Mouse (Mus musculus) embryonic stem cell, embryonic (primary cell): ENCODE results near the gene Bcl6.

Experiments used
- CTCF ChIA-PET, 4 experiments: fragments of 300-600 bp in 2 of 4; fragments of 350-600 bp in 2 of 4; sonication (Branson Sonifier 250); formaldehyde crosslinking; loops; one replicate each; lab custom pipeline; 2022; ENCODE audit warnings: inconsistent platforms in 2 of 4; lab: Charles Lee
- POLR2A ChIA-PET, 4 experiments: fragments of 300-600 bp in 2 of 4; fragments of 350-600 bp in 2 of 4; sonication (Branson Sonifier 250); formaldehyde crosslinking; loops; one replicate each; lab custom pipeline; 2022; ENCODE audit warnings: antibody characterized with exemption in 4 of 4, inconsistent platforms in 1 of 4; lab: Charles Lee

Bcl6 gene

DNA sequence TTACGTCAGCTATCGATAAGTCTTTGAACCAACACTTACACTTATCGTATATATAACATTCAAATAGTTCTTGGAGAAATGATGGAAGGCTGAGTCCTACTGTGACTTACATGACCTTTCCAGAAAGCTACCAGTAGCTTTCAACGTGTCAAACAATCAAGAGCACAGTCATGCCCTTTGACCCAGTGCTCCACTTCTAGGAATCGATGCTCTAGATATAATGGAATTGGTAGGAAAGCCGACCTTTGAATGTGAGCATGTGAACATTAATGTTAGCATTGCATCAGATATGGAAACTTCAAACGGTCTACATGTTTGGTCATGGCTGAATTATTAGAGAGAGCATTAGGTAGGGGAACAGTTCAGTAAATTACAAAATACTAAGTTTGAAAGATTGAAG is 7.7 kb upstream of the Bcl6 start:
- CTCF ChIA-PET: interaction anchor here in 1 of 4 experiments (1.4 kb wide), 1 partner anchor 14 kb away, joined by 4 read pairs; no protein-coding TSS in a partner anchor
- POLR2A ChIA-PET: interaction anchor here (0.5 to 2.2 kb wide), 5 partner anchors 8 to 149 kb away, joined by 3 to 4 read pairs (median 3); partner anchors contain the start of genes Bcl6 (in 1 of the 4) and Gm37419 (in 1 of the 4)

GRCm38 (mm10) chr16:23993351-23994321 is 5.0 kb upstream of the Bcl6 start:
- ChIA-PET CTCF (interaction anchor here in 3 of 4 experiments (0.7 to 2.4 kb wide), 5 partner anchors 11 to 270 kb away, joined by 3 to 11 read pairs (median 10); no protein-coding TSS in a partner anchor), POLR2A (interaction anchor here in 2 of 4 experiments (0.6 to 0.7 kb wide), 3 partner anchors 11 to 695 kb away, joined by 4 to 8 read pairs (median 7); no protein-coding TSS in a partner anchor)

GRCm38 (mm10) chr16:23991846-23992580 is 3.4 kb upstream of the Bcl6 start:
- CTCF ChIA-PET: interaction anchor here in 3 of 4 experiments (0.6 to 2.4 kb wide), 7 partner anchors 9 to 1067 kb away, joined by 3 to 13 read pairs (median 5); no protein-coding TSS in a partner anchor

DNA sequence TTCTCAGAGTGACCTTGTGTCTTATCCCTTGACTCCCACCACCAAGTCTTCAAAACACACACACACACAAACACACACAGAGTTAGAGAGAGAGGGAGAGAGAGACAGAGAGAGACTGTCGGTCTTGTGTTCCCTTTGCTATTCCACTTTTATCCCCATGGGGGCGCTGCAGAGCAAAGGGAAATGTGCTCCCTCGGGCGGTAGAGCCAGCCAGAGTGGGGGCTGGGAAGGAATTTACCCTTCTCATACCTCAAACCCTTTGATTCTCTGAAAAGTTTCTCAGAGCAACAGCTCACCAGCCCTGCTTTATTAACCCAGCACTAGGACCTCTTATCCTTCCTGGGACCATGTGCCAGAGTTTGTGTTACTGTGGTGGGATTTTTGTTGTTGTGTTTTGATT is 2.5 kb upstream of the Bcl6 start:
- CTCF ChIA-PET: interaction anchor here in 3 of 4 experiments (0.7 to 2.4 kb wide), 5 partner anchors 8 to 1068 kb away, joined by 5 to 13 read pairs (median 10); no protein-coding TSS in a partner anchor
- POLR2A ChIA-PET: interaction anchor here in 3 of 4 experiments (0.6 to 2.0 kb wide), 6 partner anchors 8 to 1073 kb away, joined by 3 to 9 read pairs (median 4); no protein-coding TSS in a partner anchor

More at GRCm38 (mm10) chr16:23991846-23992580, 3.4 kb upstream of the Bcl6 start:
- POLR2A ChIA-PET: interaction anchor here in 2 of 4 experiments (0.7 to 2.0 kb wide), 5 partner anchors 9 to 1072 kb away, joined by 3 to 9 read pairs (median 4); no protein-coding TSS in a partner anchor

DNA sequence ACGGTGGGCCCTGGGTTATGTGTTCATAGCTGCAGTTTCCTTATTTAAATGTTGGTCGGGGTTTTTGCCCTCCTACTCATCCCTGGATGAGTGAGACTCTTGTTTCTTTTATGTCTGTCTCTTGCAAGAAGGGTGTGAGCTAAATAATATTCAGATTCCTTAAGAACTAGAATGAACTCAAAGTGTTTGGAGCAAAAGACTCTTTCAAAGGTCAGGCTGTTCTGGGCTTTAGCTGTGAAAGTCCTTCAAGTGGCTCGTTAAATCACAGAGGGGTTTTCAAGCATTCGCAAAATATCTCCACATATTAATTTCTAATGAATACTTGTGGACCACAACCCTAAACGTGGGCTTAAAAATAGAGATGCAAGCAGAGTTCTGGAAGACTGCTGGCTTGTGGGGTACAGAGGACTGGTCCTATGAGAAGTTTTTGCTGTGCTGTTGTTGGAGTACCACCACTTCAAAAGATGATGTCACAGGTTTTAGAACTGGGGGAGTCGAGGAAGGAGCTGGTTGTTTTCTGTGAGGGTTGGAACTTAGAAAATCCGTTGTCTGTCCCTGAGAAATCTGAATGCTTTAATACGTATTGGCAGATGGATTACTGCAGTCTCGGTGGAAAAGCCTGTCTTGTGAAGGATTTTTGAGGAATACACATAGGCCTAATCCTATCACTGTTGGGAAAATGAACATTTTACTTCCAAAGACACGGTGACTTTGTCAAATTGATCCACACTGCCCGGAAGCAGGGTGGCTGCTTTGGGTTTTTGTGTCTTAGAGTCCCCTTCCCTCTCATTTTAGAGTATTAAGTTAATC is 1.7 kb upstream of the Bcl6 start:
- ChIA-PET CTCF (interaction anchor here in 2 of 4 experiments (2.0 to 2.4 kb wide), 2 partner anchors 7 to 8 kb away, joined by 10 to 13 read pairs; no protein-coding TSS in a partner anchor), POLR2A (interaction anchor here in 3 of 4 experiments (0.6 to 11.1 kb wide), 7 partner anchors 7 to 1072 kb away, joined by 3 to 116 read pairs (median 6); no protein-coding TSS in a partner anchor)

DNA sequence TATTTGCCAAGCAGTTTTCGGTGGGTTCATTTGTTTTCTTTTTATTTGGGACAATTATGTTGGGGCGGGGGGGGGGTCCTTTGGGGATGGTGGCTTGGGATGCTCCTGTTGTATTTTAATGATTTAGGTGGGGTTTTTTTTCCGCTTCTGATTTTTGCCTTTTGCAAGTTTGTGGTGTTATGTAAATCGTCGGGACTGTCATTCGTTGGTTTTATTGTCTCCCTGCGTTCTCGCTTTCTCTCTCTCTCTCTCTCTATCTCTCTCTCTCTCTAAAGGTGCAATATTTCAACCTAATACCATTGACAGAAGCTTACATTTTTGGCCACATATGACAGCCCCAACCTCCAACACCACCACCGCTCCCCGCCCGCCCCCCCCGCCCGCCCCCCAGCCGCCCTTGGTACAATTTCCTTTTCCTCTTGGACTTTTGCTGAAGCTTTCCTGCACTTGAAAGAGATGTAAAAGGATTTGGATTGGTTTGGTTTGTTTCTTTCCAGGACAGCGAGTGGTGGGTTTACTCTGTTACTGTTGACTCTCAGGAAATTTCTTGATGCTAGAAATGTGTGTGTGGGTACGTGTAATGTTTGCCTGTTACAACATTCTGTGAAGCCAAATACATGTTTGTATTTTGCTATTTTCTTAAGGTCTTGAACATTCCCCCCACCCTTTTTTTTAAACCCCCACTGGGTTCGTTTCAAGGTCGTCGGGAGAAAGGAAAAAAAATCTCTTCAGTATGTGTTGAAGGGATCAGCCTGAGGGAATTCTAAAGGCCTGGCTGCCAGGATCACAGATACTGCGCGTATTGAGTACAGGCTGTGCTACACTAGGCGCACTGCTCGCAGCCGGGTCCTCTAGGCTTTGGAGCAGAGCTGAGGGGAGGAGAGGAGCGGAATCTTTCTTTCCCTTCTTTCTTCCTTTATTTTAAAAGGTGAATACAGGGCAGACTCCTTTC is 833 bp upstream of the Bcl6 start:
- ChIA-PET POLR2A (interaction anchor here (0.6 to 11.1 kb wide), 64 partner anchors 9 to 1075 kb away, joined by 3 to 116 read pairs (median 4); partner anchors contain the start of gene Lpp (in 2 of the 4)), CTCF (interaction anchor here in 2 of 4 experiments (0.7 to 1.1 kb wide), 4 partner anchors 35 to 1075 kb away, joined by 3 to 4 read pairs (median 3); no protein-coding TSS in a partner anchor)

DNA sequence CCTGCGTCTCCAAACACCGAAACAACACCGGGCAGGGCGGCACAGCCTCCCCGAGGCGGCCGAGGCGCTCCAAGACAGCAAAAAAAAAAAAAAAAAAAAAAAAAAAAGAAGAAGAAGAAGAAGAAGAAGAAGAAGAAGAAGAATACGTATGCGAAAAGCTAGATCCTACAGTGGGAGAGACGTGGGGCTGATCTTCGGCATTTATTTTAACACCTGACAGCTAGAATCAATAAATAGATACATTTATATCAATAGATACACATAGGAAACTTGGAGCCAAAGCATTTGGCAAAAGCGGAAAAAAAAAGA is 541 bp downstream of the Bcl6 start:
- POLR2A ChIA-PET: interaction anchor here (0.6 to 11.1 kb wide), 69 partner anchors 8 to 1315 kb away, joined by 3 to 116 read pairs (median 4); partner anchors contain the start of gene Lpp (in 1 of the 4)
- CTCF ChIA-PET: interaction anchor here in 3 of 4 experiments (0.6 to 0.7 kb wide), 4 partner anchors 251 to 1879 kb away, joined by 4 to 16 read pairs (median 4); no protein-coding TSS in a partner anchor

DNA sequence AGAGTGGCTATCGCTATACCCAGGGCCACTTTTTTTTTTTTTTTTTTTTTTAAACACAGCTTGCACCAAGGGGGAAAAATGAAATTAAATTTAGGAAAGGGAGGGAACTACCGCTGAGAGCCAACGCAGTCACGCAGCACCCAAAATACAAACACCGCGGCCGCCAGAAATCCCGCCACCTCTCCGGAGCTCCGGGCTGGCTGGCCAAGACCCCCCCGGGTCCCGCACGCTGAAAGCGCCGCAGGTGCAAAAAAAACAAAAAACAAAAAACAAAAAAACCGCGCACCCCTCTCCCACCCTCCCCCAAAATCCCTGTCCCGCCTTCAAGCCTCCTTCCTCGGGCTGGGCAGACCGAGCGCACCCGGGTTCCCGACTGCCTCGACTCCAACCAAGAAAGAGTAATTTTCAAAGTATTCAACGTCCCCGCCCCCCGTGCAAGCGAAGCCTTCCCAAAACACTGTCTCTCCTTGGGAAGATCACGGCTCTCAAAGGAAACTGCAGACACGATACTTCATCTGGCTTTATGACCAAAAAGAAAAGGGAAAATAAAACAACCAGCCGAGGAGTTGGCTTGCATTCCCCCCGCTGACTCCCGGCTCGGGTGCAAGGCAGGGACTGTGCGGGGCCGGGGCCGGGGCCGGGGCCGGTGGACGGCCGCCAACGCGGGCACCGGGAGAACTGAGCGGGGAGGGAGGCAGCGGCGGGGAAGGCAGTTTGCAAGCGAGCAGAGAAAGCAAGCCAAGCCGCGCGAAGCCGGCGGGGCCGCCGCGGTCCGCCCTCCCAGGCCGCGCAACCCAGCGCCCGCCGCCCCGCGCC is 1.1 kb downstream of the Bcl6 start:
- ChIA-PET POLR2A (interaction anchor here (0.6 to 11.1 kb wide), 53 partner anchors 8 to 1080 kb away, joined by 3 to 116 read pairs (median 4); partner anchors contain the start of gene Lpp (in 1 of the 4)), CTCF (interaction anchor here (0.6 to 0.7 kb wide), 5 partner anchors 251 to 1879 kb away, joined by 3 to 16 read pairs (median 4); no protein-coding TSS in a partner anchor)

DNA sequence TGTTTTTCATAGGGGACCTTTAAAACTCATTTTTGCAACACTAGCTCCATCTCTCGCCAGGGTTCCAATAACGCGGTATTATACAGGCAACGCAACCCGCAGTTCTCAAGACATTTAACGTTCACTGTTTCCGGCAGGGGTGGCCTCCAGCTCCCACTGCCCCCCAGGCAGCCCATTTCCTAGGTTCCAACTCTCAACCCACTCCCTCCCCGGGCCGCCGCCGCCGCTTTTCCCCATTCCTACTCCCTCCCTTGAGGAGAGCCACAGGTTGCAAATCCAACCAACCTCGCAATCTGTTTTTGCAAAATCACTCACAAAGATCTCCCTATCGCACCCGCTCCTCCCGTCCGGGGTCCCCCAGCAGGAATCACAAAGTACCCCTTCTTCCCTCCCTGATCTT is 1.8 kb downstream of the Bcl6 start:
- POLR2A ChIA-PET: interaction anchor here in 3 of 4 experiments (0.5 to 11.1 kb wide), 16 partner anchors 9 to 1549 kb away, joined by 3 to 116 read pairs (median 5); no protein-coding TSS in a partner anchor

DNA sequence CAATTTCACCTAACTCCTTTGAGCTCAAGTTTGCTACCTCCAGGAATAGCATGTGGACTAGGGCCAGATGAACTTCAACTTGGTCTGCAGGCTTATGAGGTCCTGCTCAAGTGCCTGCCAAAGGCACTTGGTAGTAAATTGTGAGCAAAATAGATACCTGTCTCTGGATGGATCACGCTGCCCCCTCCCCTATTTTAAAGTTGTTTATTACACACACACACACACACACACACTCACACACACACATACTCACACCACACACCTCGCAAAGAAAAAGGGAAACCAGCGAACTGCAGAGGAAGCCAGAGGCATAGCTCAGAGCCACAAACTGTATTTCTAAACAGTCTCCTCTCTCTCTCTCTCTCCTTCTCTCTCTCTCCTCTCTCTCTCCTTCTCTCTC is 2.5 kb downstream of the Bcl6 start:
- POLR2A ChIA-PET: interaction anchor here (0.5 to 11.1 kb wide), 19 partner anchors 11 to 1548 kb away, joined by 3 to 116 read pairs (median 4); no protein-coding TSS in a partner anchor

More for the DNA sequence above, 1.8 kb downstream of the Bcl6 start:
- CTCF ChIA-PET: interaction anchor here in 1 of 4 experiments (0.7 kb wide), 1 partner anchor 1261 kb away, joined by 3 read pairs; no protein-coding TSS in a partner anchor

GRCm38 (mm10) chr16:23985467-23985861 is 3.2 kb downstream of the Bcl6 start:
- ChIA-PET CTCF (interaction anchor here in 2 of 4 experiments (1.1 to 5.6 kb wide), 3 partner anchors 347 to 1079 kb away, joined by 3 to 84 read pairs (median 3); no protein-coding TSS in a partner anchor), POLR2A (interaction anchor here in 3 of 4 experiments (0.6 to 11.1 kb wide), 9 partner anchors 11 to 1074 kb away, joined by 3 to 116 read pairs (median 5); no protein-coding TSS in a partner anchor)

More for the DNA sequence above, 2.5 kb downstream of the Bcl6 start:
- CTCF ChIA-PET: interaction anchor here in 3 of 4 experiments (0.6 to 0.7 kb wide), 3 partner anchors 182 to 850 kb away, joined by 3 to 12 read pairs (median 6); no protein-coding TSS in a partner anchor

DNA sequence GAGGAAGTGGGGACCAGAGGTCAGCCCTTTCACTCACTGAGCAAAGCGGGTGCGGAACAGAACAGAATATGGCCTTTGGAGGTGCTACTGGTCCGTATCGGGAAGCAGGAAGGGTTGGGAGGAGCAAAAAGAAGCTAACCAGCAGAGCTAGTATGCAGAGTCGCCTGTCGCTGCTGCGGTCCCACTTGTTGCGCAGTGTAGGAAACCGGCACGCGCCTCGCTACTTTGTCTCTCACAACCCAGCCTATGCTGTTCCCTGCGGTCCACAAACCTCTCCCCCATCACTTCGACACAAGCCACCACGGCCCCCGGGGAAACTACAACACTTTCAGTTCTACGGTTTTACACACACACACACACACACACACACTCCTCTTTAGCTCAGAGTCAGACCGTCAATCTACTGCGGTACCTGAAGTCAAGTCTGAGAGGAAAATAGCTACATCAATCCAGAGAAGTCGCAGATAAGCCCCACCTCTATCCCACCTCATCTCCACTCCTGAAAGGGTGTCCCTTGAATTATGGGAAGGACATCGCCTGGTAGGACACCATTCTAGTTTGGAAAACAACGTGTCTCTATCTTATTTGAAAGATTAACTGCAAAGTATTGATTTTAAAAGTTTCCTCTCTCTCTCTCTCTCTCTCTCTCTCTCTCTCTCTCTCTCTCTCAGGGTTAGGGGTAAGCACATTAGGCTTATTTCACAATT is 3.7 kb downstream of the Bcl6 start:
- POLR2A ChIA-PET: interaction anchor here in 3 of 4 experiments (0.6 to 11.1 kb wide), 8 partner anchors 22 to 1082 kb away, joined by 3 to 116 read pairs (median 3); no protein-coding TSS in a partner anchor
- CTCF ChIA-PET: interaction anchor here (0.8 to 5.6 kb wide), 13 partner anchors 253 to 1094 kb away, joined by 3 to 84 read pairs (median 3); no protein-coding TSS in a partner anchor

DNA sequence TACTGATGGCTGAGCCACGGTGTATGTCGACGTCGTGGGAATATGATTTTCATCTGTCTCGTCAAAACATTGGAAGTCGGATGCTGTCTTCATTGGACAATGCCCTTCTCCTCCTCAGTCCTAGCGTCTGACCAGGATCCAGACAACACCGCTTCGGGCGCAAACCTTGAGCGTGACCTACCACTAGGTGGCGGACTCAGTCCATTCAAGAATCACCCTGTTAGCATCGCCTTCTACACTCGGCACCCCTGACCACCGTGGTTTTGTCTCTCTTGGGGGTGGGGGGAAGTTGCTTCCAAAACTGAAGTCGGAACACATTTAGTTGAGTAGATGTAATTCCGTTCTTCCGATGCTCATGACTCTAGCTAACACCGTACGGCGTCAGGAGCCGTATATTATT is 4.5 kb downstream of the Bcl6 start:
- ChIA-PET CTCF (interaction anchor here (0.6 to 5.6 kb wide), 22 partner anchors 20 to 1392 kb away, joined by 3 to 84 read pairs (median 3); partner anchors contain the start of gene Lpp (in 1 of the 4)), POLR2A (interaction anchor here in 3 of 4 experiments (0.6 to 11.1 kb wide), 11 partner anchors 22 to 1083 kb away, joined by 3 to 116 read pairs (median 3); no protein-coding TSS in a partner anchor)
